Mouse (Mus musculus): Measurements from ENCODE around the gene Gm17304. TPM values are rescaled to one million over a fixed set of nuclear protein-coding genes. Genes with fewer than 3 reads are reported as not detected.

Gene Gm17304
- polyA plus RNA-seq, 1 experiment from 2014 or later = not detected

DNA sequence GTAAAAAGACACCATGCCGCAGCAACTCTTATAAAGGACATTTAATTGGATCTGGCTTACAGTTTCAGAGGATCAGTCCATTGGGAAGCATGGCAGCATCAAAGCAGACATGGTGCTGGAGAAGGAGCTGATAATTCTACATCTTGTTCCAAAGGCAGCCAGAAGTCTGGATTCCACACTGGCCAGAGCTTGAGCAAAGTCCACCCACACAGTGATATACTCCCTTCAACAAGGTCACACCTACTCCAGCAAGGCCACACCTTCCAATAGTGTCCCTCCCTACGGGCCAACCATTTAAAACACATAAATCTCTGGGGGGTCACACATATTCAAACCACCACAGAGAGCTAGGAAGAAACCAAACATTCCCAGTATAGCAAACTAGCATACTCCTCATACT, 3.3 kb downstream of the Gm17304 start:
- Histone ChIP-seq H3K4me3 (ENCODE audit: low read depth, low read length) (no peak overlapping the region), H3K36me3 (ENCODE audit: control insufficient read depth, insufficient read depth, low read length) (no peaks in the 10 kb centered on the region), H3K27ac (ENCODE audit: low read depth, low read length) (no peak overlapping the region), H3K4me2 (ENCODE audit: low read depth, low read length) (no peak overlapping the region), H3K27me3 (ENCODE audit: control insufficient read depth, insufficient read depth, low read length) (no peaks in the 10 kb centered on the region), H3K4me1 (ENCODE audit: control insufficient read depth, insufficient read depth, low read length) (no peaks in the 10 kb centered on the region), H3K9ac (replicated peaks; ENCODE audit: low read depth, low read length) (no peak overlapping the region), H3K9me3 (ENCODE audit: control insufficient read depth, low read length) (no peaks in the 10 kb centered on the region)
- ATAC-seq (ENCODE audit: low read depth) = no peak
- WGBS = 84% methylated on average over 2 of the region's 2 CpGs

DNA sequence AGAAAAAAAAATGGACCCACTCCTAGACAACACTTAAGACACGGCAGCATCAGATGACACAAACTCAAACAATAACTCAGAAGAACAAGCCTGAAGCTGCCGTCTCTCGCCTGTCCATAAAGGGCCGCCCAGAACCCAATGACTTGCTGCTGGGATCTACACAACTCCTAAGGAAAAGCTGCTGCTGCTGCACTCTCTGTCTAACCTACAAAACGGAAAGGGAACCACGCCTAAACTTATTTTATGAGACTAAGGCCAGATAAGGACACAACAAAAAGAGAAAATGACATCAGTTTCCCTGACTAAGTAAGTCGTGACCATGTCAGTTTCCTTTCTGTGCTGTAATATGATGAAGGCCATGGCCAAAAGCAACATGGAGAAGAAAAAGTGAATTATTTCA, 5.7 kb downstream of the Gm17304 start:
- Histone ChIP-seq H3K9ac (replicated peaks; ENCODE audit: low read depth, low read length) (no peak overlapping the region), H3K9me3 (ENCODE audit: control insufficient read depth, low read length) (no peaks in the 10 kb centered on the region), H3K4me2 (ENCODE audit: low read depth, low read length) (no peak overlapping the region), H3K27me3 (ENCODE audit: control insufficient read depth, insufficient read depth, low read length) (no peaks in the 10 kb centered on the region), H3K4me1 (ENCODE audit: control insufficient read depth, insufficient read depth, low read length) (no peaks in the 10 kb centered on the region), H3K36me3 (ENCODE audit: control insufficient read depth, insufficient read depth, low read length) (no peaks in the 10 kb centered on the region), H3K4me3 (ENCODE audit: low read depth, low read length) (no peak overlapping the region), H3K27ac (ENCODE audit: low read depth, low read length) (no peak overlapping the region)
- ATAC-seq (ENCODE audit: low read depth) = no peak
- 84% methylated on average over 7 of the region's 7 CpGs for WGBS

DNA sequence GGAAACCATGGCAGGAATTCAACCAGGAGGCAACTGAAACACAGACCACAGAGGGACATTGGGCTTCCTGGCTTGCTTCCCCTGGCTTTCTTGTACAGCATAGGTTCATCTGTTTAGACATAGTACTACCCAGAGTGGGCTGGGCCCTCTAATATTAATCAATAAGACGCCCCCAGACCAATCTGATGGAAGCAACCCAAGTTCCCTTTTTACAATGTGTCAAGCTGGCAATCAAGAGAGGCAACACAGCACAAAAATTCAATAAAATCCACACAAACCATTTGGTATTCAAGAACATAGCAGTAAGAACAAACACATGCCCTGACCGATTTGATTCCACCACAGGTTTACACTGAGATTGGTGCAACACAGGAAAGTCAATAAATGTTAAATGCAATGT, 6.1 kb downstream of the Gm17304 start:
- WGBS = 90% methylated on average over 2 of the region's 2 CpGs

DNA sequence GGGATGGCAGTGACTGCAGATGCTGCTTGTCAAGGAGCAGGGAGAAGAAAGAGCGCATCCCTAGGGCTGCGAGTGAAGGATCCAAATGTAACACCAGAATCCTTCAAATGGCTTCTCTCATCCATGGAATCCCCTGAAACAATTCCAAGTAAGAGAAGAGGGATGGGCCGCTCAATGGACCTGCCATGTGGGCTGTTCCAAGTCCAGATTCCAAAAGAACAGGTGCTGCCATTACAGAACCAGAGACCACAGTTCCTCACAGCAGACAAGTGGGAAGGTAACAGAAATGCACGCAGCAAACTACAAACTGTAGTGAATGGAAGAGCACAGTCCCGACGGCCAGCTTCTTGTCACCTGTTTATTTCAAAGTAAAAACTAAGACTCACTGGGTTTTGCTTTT, 11.5 kb downstream of the Gm17304 start:
- Histone ChIP-seq H3K4me1 (ENCODE audit: control insufficient read depth, insufficient read depth, low read length) (no peaks in the 10 kb centered on the region), H3K27me3 (ENCODE audit: control insufficient read depth, insufficient read depth, low read length) (no peaks in the 10 kb centered on the region), H3K27ac (ENCODE audit: low read depth, low read length) (no peak overlapping the region), H3K9ac (replicated peaks; ENCODE audit: low read depth, low read length) (no peak overlapping the region), H3K4me3 (ENCODE audit: low read depth, low read length) (no peak overlapping the region), H3K36me3 (ENCODE audit: control insufficient read depth, insufficient read depth, low read length) (no peaks in the 10 kb centered on the region), H3K9me3 (ENCODE audit: control insufficient read depth, low read length) (no peaks in the 10 kb centered on the region), H3K4me2 (ENCODE audit: low read depth, low read length) (no peak overlapping the region)
- no peak for ATAC-seq (ENCODE audit: low read depth)
- 92% methylated on average over 6 of the region's 6 CpGs for WGBS

More for the DNA sequence above, 6.1 kb downstream of the Gm17304 start:
- no peak overlapping the region for H3K4me3 ChIP-seq (ENCODE audit: low read depth, low read length)
- H3K36me3 ChIP-seq (ENCODE audit: control insufficient read depth, insufficient read depth, low read length) = no peaks in the 10 kb centered on the region
- no peaks in the 10 kb centered on the region for H3K4me1 ChIP-seq (ENCODE audit: control insufficient read depth, insufficient read depth, low read length)
- no peaks in the 10 kb centered on the region for H3K27me3 ChIP-seq (ENCODE audit: control insufficient read depth, insufficient read depth, low read length)
- no peak overlapping the region for H3K4me2 ChIP-seq (ENCODE audit: low read depth, low read length)
- no peak overlapping the region for H3K9ac ChIP-seq (replicated peaks; ENCODE audit: low read depth, low read length)
- no peak for ATAC-seq (ENCODE audit: low read depth)
- H3K9me3 ChIP-seq (ENCODE audit: control insufficient read depth, low read length) = no peaks in the 10 kb centered on the region
- no peak overlapping the region for H3K27ac ChIP-seq (ENCODE audit: low read depth, low read length)

DNA sequence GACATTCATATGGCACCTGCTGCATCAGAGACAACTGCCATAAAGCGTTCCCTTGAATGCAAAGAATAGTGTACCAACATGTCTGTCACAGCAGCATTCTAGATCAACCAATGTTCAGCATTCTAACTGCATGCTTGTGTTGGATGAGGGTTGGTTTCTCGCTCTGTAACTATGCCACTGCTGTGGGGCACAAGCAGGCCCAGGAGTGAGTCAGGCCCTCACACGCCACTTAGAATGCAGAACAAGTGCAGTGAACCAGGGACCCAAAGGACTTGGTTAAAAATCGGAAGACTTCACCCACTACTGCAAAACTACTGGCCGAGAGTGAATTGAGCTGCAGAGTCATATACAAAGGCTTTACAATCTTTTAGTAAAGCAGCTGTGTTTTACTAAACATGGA, 13.3 kb downstream of the Gm17304 start:
- no peaks in the 10 kb centered on the region for H3K36me3 ChIP-seq (ENCODE audit: control insufficient read depth, insufficient read depth, low read length)
- H3K4me1 ChIP-seq (ENCODE audit: control insufficient read depth, insufficient read depth, low read length) = no peaks in the 10 kb centered on the region
- H3K4me3 ChIP-seq (ENCODE audit: low read depth, low read length) = no peak overlapping the region
- H3K9ac ChIP-seq (replicated peaks; ENCODE audit: low read depth, low read length) = no peak overlapping the region
- H3K9me3 ChIP-seq (ENCODE audit: control insufficient read depth, low read length) = no peaks in the 10 kb centered on the region
- no peaks in the 10 kb centered on the region for H3K27me3 ChIP-seq (ENCODE audit: control insufficient read depth, insufficient read depth, low read length)
- no peak for ATAC-seq (ENCODE audit: low read depth)
- H3K4me2 ChIP-seq (ENCODE audit: low read depth, low read length) = no peak overlapping the region
- H3K27ac ChIP-seq (ENCODE audit: low read depth, low read length) = no peak overlapping the region
- 93% methylated on average over 5 of the region's 5 CpGs for WGBS

DNA sequence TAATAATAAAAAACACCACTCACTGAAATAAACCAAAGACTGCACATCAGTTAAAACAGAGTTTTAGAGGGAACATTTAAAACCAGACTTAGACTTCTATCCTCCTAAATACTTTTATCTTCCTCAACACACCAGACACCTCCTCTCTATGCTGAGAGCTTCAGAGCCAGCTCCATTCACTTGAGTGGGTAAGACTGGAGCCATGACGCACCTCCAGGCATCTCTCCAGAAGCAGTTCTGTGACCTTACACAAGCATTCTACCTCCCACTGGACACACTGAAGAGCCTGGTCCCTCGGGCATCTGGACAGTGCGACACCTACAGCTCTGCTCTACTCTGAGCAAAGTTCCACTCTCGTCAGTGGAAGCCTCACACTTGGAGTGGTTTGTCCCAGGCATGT, 14.4 kb downstream of the Gm17304 start:
- H3K9ac ChIP-seq (replicated peaks; ENCODE audit: low read depth, low read length) = no peak overlapping the region
- no peaks in the 10 kb centered on the region for H3K27me3 ChIP-seq (ENCODE audit: control insufficient read depth, insufficient read depth, low read length)
- ATAC-seq (ENCODE audit: low read depth) = no peak
- 91% methylated on average over 4 of the region's 4 CpGs for WGBS
- 0 out of 2 replicates have a peak, but pooled peaks cover 2% of the 10 kb centered on the region for H3K4me1 ChIP-seq (ENCODE audit: control insufficient read depth, insufficient read depth, low read length)
- no peak overlapping the region for H3K4me3 ChIP-seq (ENCODE audit: low read depth, low read length)
- no peaks in the 10 kb centered on the region for H3K36me3 ChIP-seq (ENCODE audit: control insufficient read depth, insufficient read depth, low read length)
- no peaks in the 10 kb centered on the region for H3K9me3 ChIP-seq (ENCODE audit: control insufficient read depth, low read length)
- no peak overlapping the region for H3K27ac ChIP-seq (ENCODE audit: low read depth, low read length)
- no peak overlapping the region for H3K4me2 ChIP-seq (ENCODE audit: low read depth, low read length)

DNA sequence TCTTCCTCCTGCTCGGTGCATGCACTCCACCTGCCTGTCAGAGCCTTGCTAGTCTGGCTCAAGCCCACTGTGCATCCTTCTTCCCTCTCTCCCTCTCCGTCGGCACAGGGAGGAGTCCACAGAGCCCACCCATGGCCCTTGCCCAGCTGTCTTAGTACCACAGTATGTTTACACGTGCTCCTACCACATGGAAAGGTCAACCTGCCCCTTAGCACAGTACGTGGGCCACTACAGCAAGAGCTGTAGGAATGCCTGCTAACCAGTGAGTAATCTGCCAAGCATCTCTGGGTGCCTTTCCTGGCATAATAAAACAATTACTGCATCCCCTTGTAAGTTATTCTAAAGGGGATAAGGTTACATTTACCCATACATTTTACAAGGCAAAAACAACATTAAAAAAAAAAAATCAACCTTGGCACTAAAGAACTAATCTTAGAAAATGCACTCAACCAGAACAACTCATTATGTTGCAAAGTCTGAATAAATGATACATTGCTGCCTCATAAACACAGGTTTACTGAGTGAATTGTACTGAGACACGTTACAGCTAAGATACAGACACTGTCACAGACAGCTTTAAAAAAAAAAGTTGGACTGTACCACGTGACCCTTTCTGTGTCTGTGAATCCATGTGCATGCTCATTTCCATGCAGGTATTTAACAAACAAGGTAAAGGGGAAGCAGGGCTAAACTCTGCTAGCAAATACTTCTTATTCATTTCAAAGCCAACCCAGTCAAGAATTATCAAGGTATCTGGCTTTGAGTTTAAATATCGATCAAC, 19.7 kb downstream of the Gm17304 start:
- no peaks in the 10 kb centered on the region for H3K36me3 ChIP-seq (ENCODE audit: control insufficient read depth, insufficient read depth, low read length)
- ATAC-seq (ENCODE audit: low read depth) = no peak
- no peak overlapping the region for H3K4me3 ChIP-seq (ENCODE audit: low read depth, low read length)
- H3K27ac ChIP-seq (ENCODE audit: low read depth, low read length) = no peak overlapping the region
- no peaks in the 10 kb centered on the region for H3K9me3 ChIP-seq (ENCODE audit: control insufficient read depth, low read length)
- WGBS = 70% methylated on average over 8 of the region's 8 CpGs
- H3K9ac ChIP-seq (replicated peaks; ENCODE audit: low read depth, low read length) = no peak overlapping the region
- no peaks in the 10 kb centered on the region for H3K27me3 ChIP-seq (ENCODE audit: control insufficient read depth, insufficient read depth, low read length)
- H3K4me2 ChIP-seq (ENCODE audit: low read depth, low read length) = no peak overlapping the region
- 0 out of 2 replicates have a peak, but pooled peaks cover 3% of the 10 kb centered on the region for H3K4me1 ChIP-seq (ENCODE audit: control insufficient read depth, insufficient read depth, low read length)

DNA sequence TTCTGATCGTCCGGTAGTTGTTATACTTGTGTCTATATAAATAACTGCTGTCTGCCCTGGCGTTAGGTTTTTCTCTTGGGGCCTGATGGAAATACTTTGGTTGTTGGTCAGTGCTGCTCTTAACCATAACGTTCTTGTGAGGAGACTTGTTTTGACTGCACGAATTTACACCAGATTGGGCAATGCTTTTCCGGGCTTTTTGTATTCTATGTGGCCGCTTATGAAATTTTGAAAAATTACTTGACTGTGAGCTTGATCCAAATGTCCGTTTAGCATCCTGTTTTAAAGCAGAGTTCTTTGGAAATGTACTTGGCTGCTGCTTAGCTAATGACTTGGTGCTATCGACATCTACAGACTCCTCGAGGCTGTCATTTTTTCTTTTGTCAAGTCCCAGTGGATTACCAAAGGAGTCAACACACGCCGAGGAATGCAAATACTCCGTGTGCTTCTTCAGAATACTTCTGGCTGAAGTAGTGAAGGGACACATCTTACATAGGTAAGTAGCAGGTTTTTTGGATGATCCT, 27.6 kb downstream of the Gm17304 start:
- no peak overlapping the region for H3K4me3 ChIP-seq (ENCODE audit: low read depth, low read length)
- peaks cover 28% of the 10 kb centered on the region for H3K36me3 ChIP-seq (ENCODE audit: control insufficient read depth, insufficient read depth, low read length)
- H3K4me2 ChIP-seq (ENCODE audit: low read depth, low read length) = no peak overlapping the region
- no peak for ATAC-seq (ENCODE audit: low read depth)
- no peaks in the 10 kb centered on the region for H3K9me3 ChIP-seq (ENCODE audit: control insufficient read depth, low read length)
- no peak overlapping the region for H3K9ac ChIP-seq (replicated peaks; ENCODE audit: low read depth, low read length)
- WGBS = 92% methylated on average over 13 of the region's 13 CpGs
- no peak overlapping the region for H3K27ac ChIP-seq (ENCODE audit: low read depth, low read length)
- no peaks in the 10 kb centered on the region for H3K4me1 ChIP-seq (ENCODE audit: control insufficient read depth, insufficient read depth, low read length)
- no peaks in the 10 kb centered on the region for H3K27me3 ChIP-seq (ENCODE audit: control insufficient read depth, insufficient read depth, low read length)

DNA sequence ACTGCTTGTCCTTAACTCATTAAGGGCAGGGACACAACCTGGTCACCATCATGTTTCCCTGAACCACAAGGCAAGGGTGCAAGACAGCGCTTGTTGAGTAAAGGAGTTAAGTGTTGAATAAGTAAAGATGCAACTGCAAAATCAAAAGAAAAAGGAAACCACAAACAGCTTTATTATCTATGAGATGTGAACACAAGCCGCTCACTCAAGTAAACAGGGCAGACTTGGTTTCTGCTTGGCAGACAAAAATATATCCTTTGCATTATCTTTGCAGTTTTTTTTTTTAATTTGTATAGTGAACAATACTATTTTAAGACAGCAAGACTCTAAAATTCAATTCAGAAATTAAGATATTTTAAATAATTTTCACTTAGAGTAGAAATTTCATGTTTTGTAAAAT, 30.7 kb downstream of the Gm17304 start:
- no peaks in the 10 kb centered on the region for H3K27me3 ChIP-seq (ENCODE audit: control insufficient read depth, insufficient read depth, low read length)
- no peak overlapping the region for H3K4me2 ChIP-seq (ENCODE audit: low read depth, low read length)
- no peak overlapping the region for H3K4me3 ChIP-seq (ENCODE audit: low read depth, low read length)
- ATAC-seq (ENCODE audit: low read depth) = no peak
- 98% methylated on average over 2 of the region's 2 CpGs for WGBS
- H3K27ac ChIP-seq (ENCODE audit: low read depth, low read length) = no peak overlapping the region
- peaks cover 22% of the 10 kb centered on the region for H3K36me3 ChIP-seq (ENCODE audit: control insufficient read depth, insufficient read depth, low read length)
- H3K9me3 ChIP-seq (ENCODE audit: control insufficient read depth, low read length) = no peaks in the 10 kb centered on the region
- no peaks in the 10 kb centered on the region for H3K4me1 ChIP-seq (ENCODE audit: control insufficient read depth, insufficient read depth, low read length)
- no peak overlapping the region for H3K9ac ChIP-seq (replicated peaks; ENCODE audit: low read depth, low read length)

Measured in neural tube, embryonic 14.5 days (tissue).